Mouse (Mus musculus) forebrain, embryonic 14.5 days (tissue): Measurements from ENCODE around the gene Kdm6b. TPM values are rescaled to one million over a fixed set of nuclear protein-coding genes. Genes with fewer than 3 reads are reported as not detected.
A peak's percentile ranks its signal among the peaks of the same experiment; 100 is the strongest.

ENCODE experiments used
- ATAC-seq: fragments of 200-750 bp; cut with Nextera tagmentation; 2 replicates; pipeline ENCODE4 v1.8.0; 2017; ENCODE audit warnings: mild to moderate bottlenecking, moderate library complexity
- DNase-seq: peaks from one replicate; pipeline ENCODE4 v3.0.0-alpha.2; 2015; ENCODE audit warnings: low spot score
- H3K27ac ChIP-seq: fragments of 300-500 bp; sonication (generic); 2 replicates; pipeline ENCODE4 v1.5.1; 2014; ENCODE audit warnings: low read depth, mild to moderate bottlenecking, control low read depth, low read length, moderate library complexity
- H3K27me3 ChIP-seq: fragments of 300-500 bp; sonication (generic); replicated peaks from 2 replicates; pipeline ENCODE4 v1.6.1; 2014; ENCODE audit warnings: low read length, control low read depth, mixed read lengths; ENCODE audit not compliant: control insufficient read depth, insufficient read depth
- H3K36me3 ChIP-seq: fragments of 300-500 bp; sonication (generic); 2 replicates; pipeline ENCODE4 v1.6.1; 2014; ENCODE audit warnings: low read length, control low read depth; ENCODE audit not compliant: control insufficient read depth, insufficient read depth
- H3K4me1 ChIP-seq: fragments of 300-500 bp; sonication (generic); 2 replicates; pipeline ENCODE4 v1.6.1; 2014; ENCODE audit warnings: antibody characterized with exemption, low read length, control low read depth; ENCODE audit not compliant: control insufficient read depth, insufficient read depth
- H3K4me2 ChIP-seq: fragments of 300-500 bp; sonication (generic); 2 replicates; pipeline ENCODE4 v1.6.1; 2014; ENCODE audit warnings: mild to moderate bottlenecking, control low read depth, low read length
- H3K4me3 ChIP-seq: fragments of 300-500 bp; sonication (generic); 2 replicates; pipeline ENCODE4 v1.5.1; 2014; ENCODE audit warnings: low read depth, low read length, control low read depth
- H3K9ac ChIP-seq: fragments of 300-500 bp; sonication (generic); 2 replicates; pipeline ENCODE4 v1.6.1; 2014; ENCODE audit warnings: mild to moderate bottlenecking, low read length, control low read depth, moderate library complexity
- H3K9me3 ChIP-seq: fragments of 300-500 bp; sonication (generic); replicated peaks from 2 replicates; pipeline ENCODE4 v1.6.1; 2016; ENCODE audit warnings: low read length, control low read depth, mixed read lengths; ENCODE audit not compliant: control insufficient read depth
- WGBS: fragments of 180-500 bp; shearing (Covaris S2); extraction: QIAGEN DNeasy Blood & Tissue Kit; methylation state at CpG from one replicate; pipeline ENCODE4 v1.1.7; 2014; 5-methylcytosine and 5-hydroxymethylcytosine counted together
- polyA plus RNA-seq: library from polyadenylated mRNA; unstranded; fragments of >200 nt; fragmentation: Nextera tagmentation; extraction: Ambion mirVana; gene quantifications from 2 replicates; pipeline ENCODE4 v1.2.1, GENCODE M21; 2014

The Kdm6b gene
- polyA plus RNA-seq, 1 experiment from 2014 or later, result 28.7 TPM

- Histone ChIP-seq H3K4me1 (peaks cover 62% of the 10 kb centered on the region), H3K36me3 (peaks cover 19% of the 10 kb centered on the region), H3K9ac (peak overlapping the region; percentile 56), H3K27ac (peak overlapping the region; percentile 99), H3K4me2 (peak overlapping the region; percentile 95), H3K9me3 (no peaks in the 10 kb centered on the region), H3K27me3 (peaks cover 10% of the 10 kb centered on the region), H3K4me3 (peak overlapping the region; percentile 77)
- DNase-seq, result no peak
- 2% methylated on average over 4 of the region's 4 CpGs for WGBS
- no peak for ATAC-seq
Measured at GRCm38 (mm10) chr11:69416509-69416908, 3.0 kb upstream of the Kdm6b start.

GRCm38 (mm10) chr11:69415668-69416451 is 2.4 kb upstream of the Kdm6b start:
- Histone ChIP-seq H3K4me3 (peak overlapping the region; percentile 77), H3K36me3 (peaks cover 19% of the 10 kb centered on the region), H3K9ac (peak overlapping the region; percentile 99), H3K4me1 (peaks cover 62% of the 10 kb centered on the region), H3K27ac (peak overlapping the region; percentile 99), H3K4me2 (peak overlapping the region; percentile 99), H3K27me3 (peaks cover 4% of the 10 kb centered on the region), H3K9me3 (no peaks in the 10 kb centered on the region)
- WGBS, result 0% methylated on average over 15 of the region's 25 CpGs
- DNase-seq (peak; percentile 93), ATAC-seq (peak; percentile 18; the same call in 1 of the 2 replicates)

GRCm38 (mm10) chr11:69415327-69415667 is 1.8 kb upstream of the Kdm6b start:
- H3K9me3 ChIP-seq, result no peaks in the 10 kb centered on the region
- peak; percentile 77 for DNase-seq
- no peaks in the 10 kb centered on the region for H3K27me3 ChIP-seq
- H3K27ac ChIP-seq, result peak overlapping the region; percentile 99
- H3K4me2 ChIP-seq, result peak overlapping the region; percentile 99
- H3K36me3 ChIP-seq, result peaks cover 19% of the 10 kb centered on the region
- 0% methylated on average over 3 of the region's 3 CpGs for WGBS
- H3K4me3 ChIP-seq, result peak overlapping the region; percentile 77
- H3K4me1 ChIP-seq, result peaks cover 57% of the 10 kb centered on the region
- ATAC-seq, result peak; percentile 2
- peak overlapping the region; percentile 99 for H3K9ac ChIP-seq

- H3K4me3 ChIP-seq, result peak overlapping the region; percentile 77
- peaks cover 19% of the 10 kb centered on the region for H3K36me3 ChIP-seq
- no peaks in the 10 kb centered on the region for H3K27me3 ChIP-seq
- peak overlapping the region; percentile 99 for H3K27ac ChIP-seq
- WGBS, result 12% methylated on average over 4 of the region's 4 CpGs
- no peak for DNase-seq
- H3K9ac ChIP-seq, result peak overlapping the region; percentile 99
- peaks cover 52% of the 10 kb centered on the region for H3K4me1 ChIP-seq
- H3K4me2 ChIP-seq, result peak overlapping the region; percentile 99
- H3K9me3 ChIP-seq, result no peaks in the 10 kb centered on the region
- ATAC-seq, result no peak
Measured at GRCm38 (mm10) chr11:69414421-69415326, 1.2 kb upstream of the Kdm6b start.

- Histone ChIP-seq H3K36me3 (peaks cover 26% of the 10 kb centered on the region), H3K9me3 (no peaks in the 10 kb centered on the region), H3K4me3 (peak overlapping the region; percentile 77), H3K27ac (peak overlapping the region; percentile 99; the same call in 1 of the 2 replicates), H3K4me2 (peak overlapping the region; percentile 99), H3K9ac (peak overlapping the region; percentile 92; the same call in 1 of the 2 replicates), H3K4me1 (peaks cover 48% of the 10 kb centered on the region), H3K27me3 (no peaks in the 10 kb centered on the region)
- ATAC-seq, result no peak
- DNase-seq, result no peak
- WGBS, result 65% methylated on average over 7 of the region's 7 CpGs
Measured at GRCm38 (mm10) chr11:69412548-69412947, 927 bp downstream of the Kdm6b start.

GRCm38 (mm10) chr11:69411538-69412203 is 1.8 kb downstream of the Kdm6b start:
- Histone ChIP-seq H3K4me2 (peak overlapping the region; percentile 99), H3K27ac (peak overlapping the region; percentile 99), H3K4me1 (peaks cover 41% of the 10 kb centered on the region), H3K36me3 (peaks cover 34% of the 10 kb centered on the region), H3K9ac (peak overlapping the region; percentile 92), H3K9me3 (no peaks in the 10 kb centered on the region), H3K4me3 (peak overlapping the region; percentile 77), H3K27me3 (no peaks in the 10 kb centered on the region)
- peak; percentile 58 for DNase-seq
- ATAC-seq, result no peak
- 0% methylated on average over 37 of the region's 39 CpGs for WGBS

- DNase-seq (peak; percentile 98), ATAC-seq (peak; percentile 45)
- Histone ChIP-seq H3K9ac (peak overlapping the region; percentile 92), H3K27me3 (no peaks in the 10 kb centered on the region), H3K27ac (peak overlapping the region; percentile 99), H3K4me1 (peaks cover 39% of the 10 kb centered on the region), H3K4me2 (peak overlapping the region; percentile 99), H3K36me3 (peaks cover 40% of the 10 kb centered on the region), H3K9me3 (no peaks in the 10 kb centered on the region), H3K4me3 (peak overlapping the region; percentile 77)
- under 1% methylated on average over 26 of the region's 26 CpGs for WGBS
Measured at GRCm38 (mm10) chr11:69411073-69411535, 2.4 kb downstream of the Kdm6b start.

- Histone ChIP-seq H3K4me3 (peak overlapping the region; percentile 77), H3K4me1 (peaks cover 39% of the 10 kb centered on the region), H3K27me3 (no peaks in the 10 kb centered on the region), H3K27ac (peak overlapping the region; percentile 99), H3K9me3 (no peaks in the 10 kb centered on the region), H3K36me3 (peaks cover 46% of the 10 kb centered on the region), H3K4me2 (peak overlapping the region; percentile 99), H3K9ac (peak overlapping the region; percentile 92)
- ATAC-seq (peak; percentile 15), DNase-seq (no peak)
- WGBS, result under 1% methylated on average over 41 of the region's 41 CpGs
Measured at GRCm38 (mm10) chr11:69410310-69411072, 3.0 kb downstream of the Kdm6b start.
